In genomic region chr9:14547584-14548365, GRCm38 (mm10) we compare ENCODE assay signal across 12 mouse cellular contexts. TPM values are rescaled to one million over a fixed set of nuclear protein-coding genes. Genes with fewer than 3 reads are reported as not detected.
A peak's percentile ranks its signal among the peaks of the same experiment; 100 is the strongest.
DNase-seq lines count a peak whose midpoint lies in the region.
"Had no signal": no experiment of that assay in that cellular context is flagged by ENCODE, and none has a peak within 500 bp of the region (broad histone marks: within the 10 kb centered on the region; RNA-seq: fewer than 3 reads in every experiment).

No protein-coding gene starts in this region.

- no peak overlapping the region for H3K4me3 ChIP-seq in heart, embryonic 10.5 days
- no peak overlapping the region for H3K4me3 ChIP-seq in midbrain, embryonic 10.5 days
- H3K4me3 ChIP-seq: forebrain, embryonic 12.5 days had no signal

- H3K9me3 ChIP-seq in heart, embryonic 10.5 days, result no peaks in the 10 kb centered on the region
- H3K9me3 ChIP-seq in midbrain, embryonic 10.5 days (replicated peaks), result no peaks in the 10 kb centered on the region
- H3K9me3 ChIP-seq: forebrain, embryonic 12.5 days had no signal

- peak; percentile 94 for DNase-seq in heart, adult 11 months
- no peak for DNase-seq in heart, embryonic 10.5 days (ENCODE audit: low spot score)
- DNase-seq in A20 (ENCODE audit: low read depth, low spot score), result peak; percentile 33
- DNase-seq in gastrocnemius, adult 8-10 months (ENCODE audit: low spot score in 2 of 2), result peak; percentile 52 to 70
- peak; percentile 26 for DNase-seq in lung, postnatal 14 days
- no peak for DNase-seq in adrenal gland, postnatal 10 days
- no peak for DNase-seq in layer of hippocampus, postnatal 25 days (ENCODE audit: extremely low spot score in 1 of 2, low spot score in 1 of 2)
- no peak for DNase-seq in midbrain, embryonic 10.5 days (ENCODE audit: low spot score)
- DNase-seq: cerebellum, adult 9-11 months had no signal

- H3K36me3 ChIP-seq in heart, embryonic 10.5 days, result peaks cover 93% of the 10 kb centered on the region
- peaks cover 97% of the 10 kb centered on the region for H3K36me3 ChIP-seq in midbrain, embryonic 10.5 days

- H3K4me1 ChIP-seq in heart, embryonic 10.5 days, result peaks cover 39% of the 10 kb centered on the region; the same call in 1 of the 2 replicates
- peaks cover 4% of the 10 kb centered on the region; the same call in 1 of the 2 replicates for H3K4me1 ChIP-seq in midbrain, embryonic 10.5 days
- H3K4me1 ChIP-seq: forebrain, embryonic 12.5 days had no signal

- H3K27me3 ChIP-seq in heart, embryonic 10.5 days (ENCODE audit: insufficient read depth, poor library complexity, severe bottlenecking), result no peaks in the 10 kb centered on the region
- H3K27me3 ChIP-seq in midbrain, embryonic 10.5 days (ENCODE audit: low read depth, poor library complexity, severe bottlenecking), result no peaks in the 10 kb centered on the region
- H3K27me3 ChIP-seq: forebrain, embryonic 12.5 days had no signal

- 70% methylated on average over 12 of the region's 12 CpGs for WGBS in heart, embryonic 10.5 days
- 87% methylated on average over 12 of the region's 12 CpGs for WGBS in midbrain, embryonic 10.5 days

- H3K27ac ChIP-seq in heart, embryonic 10.5 days, result no peak overlapping the region
- no peak overlapping the region for H3K27ac ChIP-seq in midbrain, embryonic 10.5 days (replicated peaks)
- H3K27ac ChIP-seq: forebrain, embryonic 12.5 days; macrophage had no signal

RNA-seq across cellular contexts. Expression of gene Cwc15, which starts 47.4 kb away (rescaled TPM):
- 134 and 161 TPM in 2 replicates for polyA plus RNA-seq in heart, embryonic 10.5 days (2016; fragmentation: Nextera tagmentation; extraction: Ambion mirVana)
- 10 to 100 TPM; 92.6 to 98.8 (median 96.1) TPM for total RNA-seq in gastrocnemius, adult 8-10 months (2022)
- 100 to 1,000 TPM in 1 of 2 experiments, 10 to 100 TPM in 1; 95.7 to 105 TPM for total RNA-seq in adrenal gland, postnatal 10 days (2021)
- total RNA-seq in layer of hippocampus, postnatal 25 days (2021), result 10 to 100 TPM; 80.3 to 85.7 TPM
- polyA plus RNA-seq in midbrain, embryonic 10.5 days (2016; fragmentation: Nextera tagmentation; extraction: Ambion mirVana), result 177 and 181 TPM in 2 replicates

RNA-seq across cellular contexts. Expression of gene Kdm4d, which starts 47.5 kb away (rescaled TPM):
- 0.06 TPM in 1 of 2 replicates, not detected in the other for polyA plus RNA-seq in heart, embryonic 10.5 days (2016; fragmentation: Nextera tagmentation; extraction: Ambion mirVana)
- total RNA-seq in gastrocnemius, adult 8-10 months (2022), result not detected
- under 1 TPM; 0.33 to 0.42 TPM for total RNA-seq in adrenal gland, postnatal 10 days (2021)
- 1 to 10 TPM; 1.2 to 1.8 TPM for total RNA-seq in layer of hippocampus, postnatal 25 days (2021)
- 0.10 and 0.15 TPM in 2 replicates for polyA plus RNA-seq in midbrain, embryonic 10.5 days (2016; fragmentation: Nextera tagmentation; extraction: Ambion mirVana)
- total RNA-seq: neutrophil, adult 5-6 weeks had no signal
- polyA plus RNA-seq: macrophage had no signal

Comparison
In these comparisons a context has a peak if more than half of its experiments do, and no peak if none do; other contexts are left out.
1. DNase-seq: peak in heart, adult 11 months (single experiment), A20 (single experiment), gastrocnemius, adult 8-10 months (2 of 2) and lung, postnatal 14 days (single experiment); none in heart, embryonic 10.5 days (single experiment), adrenal gland, postnatal 10 days (single experiment), layer of hippocampus, postnatal 25 days (0 of 2) and midbrain, embryonic 10.5 days (single experiment).